Mouse (Mus musculus) retina, embryonic 14.5 days (tissue): Measurements from ENCODE around the gene Bach2.
A peak's percentile ranks its signal among the peaks of the same experiment; 100 is the strongest.

Source experiments
- DNase-seq: peaks from one replicate; pipeline ENCODE4 v3.0.0-alpha.2; 2015; ENCODE audit warnings: low spot score

Gene Bach2

DNA sequence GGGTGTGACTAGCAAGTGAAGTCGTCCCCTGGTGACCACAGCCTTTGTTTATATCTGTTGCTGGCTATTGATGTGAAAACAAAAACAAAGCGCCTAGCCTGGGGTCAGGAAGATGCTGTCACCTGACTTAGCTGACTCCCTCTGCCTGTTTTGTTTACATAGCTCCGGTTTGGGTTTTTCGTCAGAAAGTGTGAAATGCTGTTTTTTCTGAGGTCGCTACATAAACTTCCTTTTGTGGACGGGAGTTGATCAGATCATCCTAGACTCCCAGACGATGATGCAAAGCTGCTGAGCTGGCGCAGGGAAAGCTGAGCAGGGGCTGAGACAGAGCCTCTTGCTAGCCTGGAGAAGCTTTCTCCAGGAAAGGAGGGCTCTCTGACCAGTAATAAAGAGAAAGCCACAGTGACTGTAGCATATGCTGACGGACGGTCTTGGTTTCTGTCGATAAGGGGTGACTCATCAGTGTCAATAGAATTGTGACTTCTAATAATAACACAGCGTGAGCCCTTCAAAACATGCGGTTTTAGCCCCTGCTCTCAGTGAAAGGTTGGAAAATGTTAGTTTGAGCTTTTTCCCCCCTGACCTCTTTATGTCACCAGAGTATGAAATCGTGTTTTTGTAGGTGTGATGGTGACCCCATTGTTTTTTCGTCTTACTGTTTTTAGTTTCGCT is 11.9 kb downstream of the Bach2 start:
- peak; percentile 35 for DNase-seq

DNA sequence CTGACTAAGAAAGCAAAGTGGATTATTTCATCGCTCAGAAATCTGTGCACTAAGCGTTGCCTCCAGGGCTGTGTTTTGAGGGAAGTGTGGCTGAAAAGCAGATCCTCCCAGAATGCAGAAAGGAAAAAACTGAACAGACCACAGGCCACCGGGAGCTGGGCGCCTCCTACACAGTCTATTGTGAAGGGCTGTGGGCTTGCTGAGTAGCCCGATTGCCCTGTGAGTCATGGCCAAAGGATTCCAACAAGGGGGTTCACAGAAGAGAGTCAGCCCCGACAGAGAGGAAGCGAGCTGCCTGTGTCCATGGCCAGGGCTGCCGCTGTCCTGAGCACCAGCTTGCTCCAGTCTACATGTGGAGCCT is 12.4 kb downstream of the Bach2 start:
- peak; percentile 38 for DNase-seq

DNA sequence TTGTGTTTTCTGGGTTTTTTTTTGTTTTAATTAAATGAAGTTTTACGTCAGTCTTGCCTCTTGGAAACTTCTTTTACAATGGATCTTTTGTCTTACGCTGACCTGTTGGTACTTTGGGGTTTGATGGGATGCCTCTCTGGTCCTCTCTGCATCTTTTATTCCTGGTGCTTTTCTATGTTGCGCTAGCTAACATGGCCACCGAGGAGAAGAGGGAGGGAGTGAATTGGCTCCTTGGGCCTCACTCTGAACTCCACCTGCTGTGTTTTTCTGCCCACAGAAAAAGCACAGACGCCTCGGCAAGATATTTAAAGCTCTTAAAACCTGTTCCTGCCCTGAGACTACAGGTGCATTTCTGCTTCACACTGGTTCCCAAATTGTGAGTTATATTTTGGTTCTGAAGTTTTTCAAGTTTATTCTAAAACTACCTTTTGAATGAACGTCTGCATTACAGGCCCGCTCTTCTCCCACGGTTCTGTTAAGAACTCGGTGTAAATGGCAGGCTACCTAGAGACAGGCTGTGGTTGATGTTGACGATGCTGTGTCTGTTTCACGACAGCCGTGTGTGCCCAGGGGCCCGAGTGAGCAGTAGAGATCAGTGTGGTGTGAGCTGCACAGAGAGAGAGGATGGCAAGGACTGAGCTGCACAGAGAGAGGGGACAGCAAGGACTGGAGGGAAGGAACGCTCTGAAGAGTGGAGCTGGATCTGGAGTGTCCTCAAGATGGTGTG is 13.5 kb downstream of the Bach2 start:
- DNase-seq: no peak

DNA sequence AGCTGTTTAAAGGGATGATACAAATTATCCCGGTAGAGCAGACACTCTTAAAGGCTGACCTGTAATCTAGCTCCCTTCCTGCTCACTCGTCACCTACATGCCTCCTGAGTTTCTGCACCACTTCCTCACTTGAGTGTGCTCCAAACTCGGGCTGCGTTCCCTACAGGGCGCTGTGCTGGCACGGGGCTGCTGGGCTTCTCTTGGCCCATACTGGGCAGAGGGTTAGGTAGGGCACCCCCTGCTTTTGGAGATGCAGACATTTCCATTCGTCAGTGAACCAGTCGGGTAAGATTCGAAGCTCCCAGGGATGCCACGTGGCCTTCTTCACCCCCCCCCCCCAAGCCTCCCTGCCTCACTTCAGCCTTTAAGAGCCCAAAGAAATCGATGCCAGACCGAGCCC is 19.1 kb downstream of the Bach2 start:
- no peak for DNase-seq

DNA sequence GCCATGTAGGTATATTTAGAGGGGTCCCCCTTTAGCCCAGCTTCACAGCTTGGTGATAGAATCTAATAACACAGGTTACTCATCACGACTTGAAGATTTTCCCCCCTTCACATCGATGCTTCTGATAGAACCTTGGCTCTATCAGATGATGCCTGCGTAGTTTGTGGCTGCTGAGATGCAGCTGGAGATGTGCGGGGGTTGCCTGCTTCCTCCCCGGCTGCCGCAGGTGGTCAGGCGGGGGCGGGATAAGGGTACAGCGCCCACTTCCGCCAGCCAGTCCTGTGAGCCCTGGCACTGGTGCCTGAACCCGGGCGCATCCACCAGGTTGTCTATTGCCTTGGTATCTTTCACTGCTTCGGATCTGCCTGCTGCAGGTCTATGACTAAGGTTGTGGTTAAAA is 19.5 kb downstream of the Bach2 start:
- DNase-seq: no peak

DNA sequence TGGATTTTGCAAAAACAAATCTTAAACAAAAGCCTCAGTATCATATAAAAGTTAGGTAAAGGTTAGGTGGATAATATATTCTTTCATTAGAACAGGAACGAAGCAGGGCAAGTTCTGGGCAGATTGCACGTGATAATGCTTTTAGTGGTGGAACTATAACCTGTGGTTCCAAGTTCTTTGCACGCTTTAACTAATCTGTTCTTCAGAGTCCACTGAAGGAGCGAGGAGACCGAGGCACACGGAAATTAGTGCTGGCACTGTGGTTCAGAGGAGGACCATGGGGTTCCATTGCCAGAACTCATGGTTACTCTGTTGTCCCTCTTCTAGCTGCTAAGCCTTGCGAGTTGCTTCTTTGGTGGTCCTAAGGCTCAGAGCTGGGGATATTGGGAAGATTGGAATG is 20.0 kb downstream of the Bach2 start:
- DNase-seq: no peak

DNA sequence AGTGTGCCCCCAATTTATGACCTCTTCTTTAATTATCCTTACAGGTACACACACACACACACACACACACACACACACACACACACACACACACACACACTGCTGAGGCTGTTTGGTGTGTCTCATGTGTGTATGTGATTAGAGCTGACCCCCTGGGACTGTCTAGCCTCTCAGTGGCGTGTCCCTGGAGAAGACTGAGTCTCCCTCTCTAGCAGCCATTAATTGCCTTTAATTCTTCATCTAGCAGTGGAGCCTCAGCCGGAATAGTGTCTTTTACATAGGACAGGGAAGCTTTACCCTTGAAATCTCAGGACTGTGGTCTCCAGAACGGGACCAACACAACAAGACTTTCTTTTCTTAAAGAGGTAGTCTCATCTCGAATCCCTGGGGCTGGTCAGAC is 22.3 kb downstream of the Bach2 start:
- no peak for DNase-seq

DNA sequence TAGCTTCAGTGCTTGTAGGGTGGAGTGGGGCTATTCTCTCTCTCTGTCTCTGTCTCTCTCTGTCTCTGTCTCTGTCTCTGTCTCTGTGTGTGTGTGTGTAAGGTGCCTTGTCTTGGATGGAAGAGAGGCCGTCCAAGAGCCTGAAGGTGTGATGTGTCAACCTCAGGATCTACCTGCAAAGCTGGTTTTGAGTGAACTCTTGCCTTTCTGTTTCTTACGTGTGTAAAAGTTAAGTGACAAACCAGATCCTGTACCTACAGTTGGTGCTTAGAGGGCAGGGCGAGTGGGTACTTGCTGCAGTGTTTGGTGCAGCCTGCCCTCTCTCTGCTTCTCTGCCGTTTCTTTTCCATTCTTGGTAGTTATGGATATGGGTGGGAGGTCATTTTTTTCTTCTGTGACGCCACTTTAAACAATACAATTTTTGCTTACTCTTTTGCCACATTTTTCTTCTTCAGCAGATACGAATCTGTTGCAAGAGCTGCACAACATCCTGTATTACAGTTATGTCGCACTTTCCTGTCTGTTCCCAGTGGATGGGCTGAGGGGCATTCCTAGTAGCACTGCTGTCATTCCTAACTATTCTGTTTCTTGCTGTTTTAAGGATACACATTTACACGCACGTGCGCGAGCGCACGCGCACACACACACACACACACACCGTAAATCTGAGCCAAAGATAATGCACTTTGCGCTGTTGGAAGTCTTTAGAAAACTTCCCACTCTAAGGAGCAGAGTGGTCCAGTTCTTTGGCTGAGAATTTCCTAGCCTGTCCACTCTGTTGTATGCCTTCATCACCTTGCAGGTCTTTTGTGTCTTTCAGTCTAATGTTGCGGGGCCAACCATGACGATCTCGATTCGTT is 24.5 kb downstream of the Bach2 start:
- DNase-seq: no peak

DNA sequence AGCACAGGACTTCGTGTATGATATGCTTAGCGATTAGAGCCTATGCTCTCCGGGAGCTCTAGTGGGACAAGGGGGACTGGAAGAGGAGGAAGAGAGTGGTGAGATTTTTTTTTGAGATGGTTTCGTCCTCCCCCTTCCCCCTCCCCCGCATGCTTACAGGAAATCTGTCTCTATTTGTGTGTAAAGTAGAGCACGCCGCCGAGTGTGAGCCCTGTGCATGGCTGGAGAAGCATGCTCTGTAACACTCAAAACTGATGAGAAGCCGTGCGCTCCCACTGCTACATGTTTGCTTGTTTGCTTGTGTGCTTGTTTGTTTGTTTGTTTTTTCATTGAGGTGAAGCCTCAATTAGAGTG is 25.1 kb downstream of the Bach2 start:
- no peak for DNase-seq

DNA sequence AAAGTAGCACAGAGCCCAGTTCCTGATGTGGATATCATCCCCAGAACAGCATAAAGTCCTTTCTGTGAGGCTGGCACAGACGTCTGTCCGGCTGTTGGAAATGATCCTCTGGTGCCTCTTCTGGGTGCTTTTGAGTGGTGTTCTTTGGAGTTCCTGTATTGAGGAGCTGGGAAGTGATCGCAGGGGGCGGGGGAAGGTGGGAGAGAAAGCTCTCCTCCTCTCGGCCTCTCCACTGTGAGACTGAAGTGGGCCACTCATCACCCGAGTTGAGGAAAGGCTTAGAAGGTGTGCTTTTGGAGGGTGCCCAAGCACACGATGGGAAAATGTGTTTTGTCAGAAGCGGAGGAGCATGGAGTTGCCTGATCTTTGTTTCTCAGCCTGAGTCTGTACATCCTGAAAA is 26.3 kb downstream of the Bach2 start:
- no peak for DNase-seq

DNA sequence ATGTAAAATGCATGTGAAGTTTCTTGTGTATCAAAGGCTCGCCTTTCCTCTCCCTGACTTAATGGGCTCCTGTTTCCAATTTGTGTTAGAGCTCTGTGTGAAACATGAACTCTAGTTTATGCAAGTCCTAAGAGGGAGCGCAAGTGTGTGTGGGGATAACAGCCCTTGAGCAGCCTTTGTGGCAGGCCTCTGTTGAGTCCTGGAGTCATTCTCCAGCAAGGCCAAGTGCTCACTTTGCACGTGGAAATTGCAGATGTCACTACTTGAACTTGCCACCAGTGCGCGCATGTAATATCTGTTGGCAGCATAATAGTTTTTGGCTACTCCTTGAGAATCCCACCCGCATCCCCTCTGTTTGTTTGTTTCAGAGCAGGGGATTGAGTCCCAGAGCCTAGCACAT is 28.1 kb downstream of the Bach2 start:
- DNase-seq: no peak

DNA sequence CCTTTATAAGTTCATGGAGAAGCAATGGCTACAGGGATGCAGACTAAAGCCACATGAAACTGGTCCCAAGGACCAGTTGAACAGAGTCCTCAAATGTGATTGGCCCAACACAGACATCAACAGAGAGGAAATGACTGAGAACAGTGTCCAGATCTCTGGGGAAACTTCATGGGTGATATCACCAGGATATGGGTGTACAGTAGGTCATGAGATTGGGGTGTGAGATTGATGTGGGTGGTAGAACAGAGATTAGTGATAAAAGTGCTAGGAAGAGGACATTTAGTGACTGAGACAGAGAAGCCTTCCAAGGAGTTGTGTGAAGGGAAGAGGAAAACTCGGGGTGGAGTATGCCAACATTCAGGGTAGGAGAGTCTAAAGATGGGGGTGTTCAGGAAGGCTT is 29.4 kb downstream of the Bach2 start:
- no peak for DNase-seq

DNA sequence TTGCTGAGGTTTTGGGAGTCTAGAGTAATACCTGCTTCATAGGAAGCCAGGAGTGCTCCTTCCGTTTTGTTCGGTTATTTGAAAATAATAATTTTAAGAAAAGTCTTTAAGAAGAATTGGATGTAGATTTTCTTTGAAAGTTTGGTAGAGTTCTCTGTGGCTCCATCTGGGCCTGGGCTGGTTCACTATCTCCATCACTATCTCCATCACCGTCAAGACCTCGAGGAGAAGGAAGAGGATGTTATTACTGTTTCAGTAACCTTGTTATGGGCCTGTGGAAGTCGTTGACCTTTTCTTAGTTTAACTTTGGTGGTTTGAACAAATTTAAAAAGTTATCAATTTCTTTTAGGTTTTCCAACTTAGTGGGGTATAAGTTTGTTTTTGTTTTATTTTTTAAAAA is 33.8 kb downstream of the Bach2 start:
- DNase-seq: no peak

DNA sequence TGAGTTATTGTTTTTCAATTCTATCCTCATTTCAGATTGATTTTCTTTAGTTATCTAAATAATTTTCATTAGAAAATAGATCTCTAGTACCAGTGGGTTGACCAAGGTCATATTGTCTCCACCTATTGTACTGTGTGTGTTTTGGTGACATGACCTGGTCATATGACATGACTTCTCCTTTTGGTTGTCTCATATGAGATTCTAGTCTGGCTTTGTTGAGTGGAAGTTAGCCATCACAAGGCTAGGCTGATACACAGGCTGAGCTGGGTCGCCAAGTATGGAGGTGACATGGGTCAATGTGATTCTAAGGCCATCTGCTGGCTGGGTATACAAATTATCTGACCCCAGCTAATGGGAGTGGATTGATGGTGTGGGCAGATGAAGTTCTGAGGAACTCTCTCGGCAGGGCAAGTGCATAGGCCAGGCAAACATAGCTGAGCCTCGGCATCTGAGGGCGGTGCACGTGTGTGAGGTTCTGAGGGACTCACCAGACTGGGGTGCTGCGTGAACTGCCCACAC is 36.2 kb downstream of the Bach2 start:
- DNase-seq: no peak

DNA sequence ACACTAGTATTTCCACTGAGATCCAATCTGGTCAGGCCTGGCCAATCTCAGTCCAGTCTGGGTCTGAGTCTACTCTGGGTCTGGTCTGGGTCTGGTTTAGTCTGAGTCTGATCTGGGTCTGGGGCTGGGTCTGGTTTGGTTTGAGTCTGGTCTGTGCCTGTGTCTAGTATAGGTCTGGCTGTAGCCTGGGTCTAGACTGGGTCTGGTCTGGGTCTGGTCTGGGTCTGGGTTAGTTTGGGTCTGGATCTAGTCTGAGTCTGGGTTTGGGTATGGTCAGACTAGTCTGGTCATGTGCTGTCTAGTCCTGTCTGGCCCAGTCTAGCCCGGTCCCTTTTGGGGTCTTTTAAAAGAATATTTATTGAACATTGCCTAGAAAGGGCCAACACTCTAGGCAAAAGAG is 41.2 kb downstream of the Bach2 start:
- DNase-seq: no peak

DNA sequence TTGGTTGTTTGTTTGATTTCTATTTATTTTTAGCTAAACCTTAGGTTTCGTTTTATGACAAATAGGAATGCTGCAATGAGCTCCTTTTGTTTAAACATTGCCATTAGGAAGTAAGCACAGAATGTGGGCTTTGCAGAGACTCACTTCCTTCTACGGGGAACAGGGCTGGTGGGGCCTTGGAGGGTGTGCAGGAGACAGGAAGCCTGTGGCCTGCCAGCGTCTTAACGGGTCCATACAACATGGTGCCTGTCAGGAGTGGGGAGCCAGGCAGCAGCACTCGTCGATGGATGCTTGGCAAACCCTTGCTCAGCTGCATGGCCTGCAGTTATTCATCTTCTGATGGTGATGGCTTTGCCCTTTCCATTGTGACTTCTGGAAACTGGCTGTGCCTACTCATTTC is 41.8 kb downstream of the Bach2 start:
- no peak for DNase-seq

DNA sequence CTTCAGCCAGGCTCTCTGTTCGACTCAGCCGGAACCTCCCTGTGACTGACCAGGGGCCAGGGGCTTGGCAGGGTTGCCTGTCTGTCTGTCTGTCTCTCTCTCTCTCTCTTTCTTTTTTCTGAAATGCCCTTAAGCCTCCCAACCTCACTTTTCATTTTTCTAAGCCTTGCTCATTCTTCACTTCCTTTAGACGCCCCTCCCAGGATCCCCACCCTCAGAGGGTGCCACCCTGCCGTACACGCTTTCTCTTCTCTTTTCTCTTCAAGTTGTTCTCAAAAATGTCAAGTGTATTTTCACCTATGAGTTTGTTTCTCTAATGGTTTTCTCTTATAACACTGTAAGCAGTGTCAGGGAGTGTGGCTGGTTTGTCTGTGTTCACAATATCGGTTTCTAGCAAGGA is 42.7 kb downstream of the Bach2 start:
- no peak for DNase-seq

DNA sequence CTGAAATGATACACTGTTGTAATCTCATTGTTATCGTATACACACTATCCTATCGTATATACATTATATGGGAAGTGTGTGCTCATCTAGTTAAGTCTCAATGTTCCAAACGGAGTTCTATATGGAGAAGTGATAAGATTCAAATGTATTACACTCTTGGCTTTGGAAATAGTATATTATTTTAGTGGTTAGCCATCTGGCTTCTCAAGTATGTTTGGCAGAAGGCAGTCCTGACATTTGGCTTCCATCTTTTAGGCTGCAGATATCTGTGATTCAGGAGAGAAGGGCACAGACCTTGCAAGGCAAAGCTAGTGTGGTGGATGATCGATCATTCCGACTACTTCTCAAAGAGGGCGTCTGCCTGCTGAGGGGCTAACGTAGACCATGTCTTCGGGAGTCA is 47.8 kb downstream of the Bach2 start:
- no peak for DNase-seq

DNA sequence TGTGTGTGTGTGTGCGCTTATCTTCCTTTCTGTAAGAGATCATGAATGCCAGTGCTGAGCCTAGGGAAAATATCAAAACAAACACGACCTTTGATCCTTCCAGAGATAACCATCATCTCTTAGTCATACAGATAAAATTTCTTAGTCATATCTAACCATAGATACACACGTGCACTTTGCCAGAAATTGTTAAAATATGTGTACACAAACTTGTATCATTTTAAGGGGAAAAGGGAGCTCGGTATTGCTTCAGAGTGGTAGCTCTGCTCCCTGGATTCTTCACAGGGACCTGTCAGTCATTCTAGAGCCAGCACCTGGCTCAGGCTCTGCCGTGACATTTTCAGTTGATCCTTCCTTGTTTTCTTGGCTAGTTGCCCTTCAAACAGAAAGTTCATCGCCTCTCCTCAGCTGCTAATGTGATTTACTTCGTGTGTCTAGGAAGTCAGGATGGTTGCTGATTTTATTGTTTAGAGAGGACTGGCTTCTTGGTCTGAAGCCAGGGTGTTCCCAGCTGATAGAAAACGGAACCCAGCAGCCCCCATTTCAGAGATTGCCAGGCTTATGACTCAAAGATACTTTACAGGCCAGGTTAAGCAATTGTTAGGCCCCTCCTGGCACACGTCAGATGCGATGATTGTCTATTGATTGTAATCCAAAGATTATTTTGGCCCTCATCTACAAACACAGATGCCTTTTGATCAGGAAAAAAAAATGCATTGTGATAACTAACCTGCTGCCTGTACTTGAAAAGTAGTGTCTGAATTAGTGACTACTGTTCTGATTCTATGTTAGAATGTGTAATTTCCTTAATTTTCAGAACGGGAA is 49.6 kb downstream of the Bach2 start:
- DNase-seq: no peak

DNA sequence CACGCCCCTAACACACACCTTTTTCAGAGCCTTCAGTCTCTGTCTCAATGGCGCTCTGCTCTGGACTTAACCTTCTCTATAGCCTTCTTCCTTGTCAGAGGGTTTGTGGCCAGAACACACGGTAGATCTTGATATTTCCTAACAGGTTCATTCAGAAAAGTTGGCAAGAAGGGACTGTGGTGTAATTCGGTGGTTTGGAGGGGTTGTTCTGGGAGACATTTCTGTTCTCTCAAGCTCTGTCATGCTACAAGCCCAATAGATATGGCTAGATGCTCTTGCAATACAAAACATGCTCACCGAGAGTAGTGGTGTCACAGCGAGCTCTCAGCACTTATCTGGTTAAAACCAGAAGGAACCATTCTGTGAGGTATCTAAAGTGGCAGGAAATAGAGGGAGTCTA is 51.2 kb downstream of the Bach2 start:
- DNase-seq: no peak

DNA sequence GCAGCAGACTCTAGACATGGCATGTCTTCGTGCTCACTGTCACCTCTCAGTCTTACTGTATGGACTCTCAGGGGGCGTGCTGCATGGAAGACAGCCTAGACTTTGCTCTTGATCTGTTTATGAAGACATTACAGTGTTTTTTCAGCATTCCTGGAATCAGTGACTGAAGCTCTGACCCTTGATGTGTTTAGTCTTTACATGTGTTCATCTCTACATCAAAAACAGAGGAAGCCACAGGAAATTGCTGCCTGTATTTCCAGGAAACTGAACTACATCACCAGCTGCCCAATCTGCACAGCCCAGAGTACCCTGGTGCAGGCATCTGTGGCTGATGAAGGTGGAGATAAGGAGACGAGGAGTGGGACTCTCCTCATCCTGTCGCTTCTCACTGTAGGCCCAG is 52.8 kb downstream of the Bach2 start:
- DNase-seq: no peak

DNA sequence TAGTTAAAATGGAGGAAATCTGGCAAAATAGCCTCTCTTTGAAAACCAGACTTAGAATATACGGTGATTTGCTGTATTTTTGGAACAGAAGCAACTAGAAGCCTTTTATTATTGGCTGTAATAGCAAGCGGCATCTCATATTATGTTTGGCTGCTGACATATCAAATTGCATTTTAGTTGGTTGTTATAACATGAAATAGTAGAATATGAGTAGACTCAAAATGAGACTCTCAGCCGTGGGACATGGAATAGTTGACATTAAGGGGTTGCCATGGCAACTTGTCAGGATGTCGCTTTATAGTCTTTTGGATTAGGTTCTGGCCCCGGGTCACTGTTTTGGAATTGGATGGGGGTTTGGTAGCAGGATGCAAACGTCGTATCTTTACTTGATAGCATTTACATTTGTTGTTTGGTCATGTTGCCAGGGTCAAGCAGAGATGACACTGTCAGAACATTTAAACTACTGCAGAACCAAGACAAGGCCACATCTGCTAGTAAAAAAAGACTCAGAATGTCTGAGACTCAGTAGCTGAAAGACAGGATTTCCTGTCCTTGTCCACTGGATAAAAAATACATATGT is 55.2 kb downstream of the Bach2 start:
- DNase-seq: no peak
